Mouse (Mus musculus): ENCODE data around the gene Adcy6. TPM values are rescaled to one million over a fixed set of nuclear protein-coding genes. Genes with fewer than 3 reads are reported as not detected.

Adcy6 gene
- 13.1 TPM for polyA plus RNA-seq (2015; fragmentation: Illumina TruSeq; extraction: RNeasy Lipid Tissue Mini Kit (QIAGEN cat#74804); ENCODE audit: insufficient read depth, low replicate concordance)

GRCm38 (mm10) chr15:98609331-98610130, at the start of gene Adcy6:
Gene Adcy6, minus strand, starts transcription at chr15:98610076.

DNA sequence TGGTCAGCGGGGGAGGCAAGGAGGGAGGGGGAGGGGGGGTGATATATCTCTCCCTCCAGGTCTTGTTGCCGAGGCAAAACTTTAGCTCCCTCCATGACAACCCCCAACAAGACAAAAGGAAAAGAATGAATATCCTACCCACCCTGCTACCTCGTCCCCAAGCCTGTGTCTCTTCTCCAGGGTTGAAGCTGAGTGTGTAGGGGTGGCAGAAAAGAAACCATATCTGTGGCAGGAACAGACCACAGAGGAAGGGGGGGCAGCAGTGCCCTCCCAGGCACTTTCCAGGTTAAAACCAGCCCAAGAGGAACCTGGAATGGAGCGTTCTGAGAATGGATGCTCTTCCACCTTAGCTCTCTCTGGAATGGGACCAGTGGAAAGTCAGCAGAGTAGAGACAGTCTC, 20.7 kb upstream of the Adcy6 start, which contains the start of gene Cacnb3:
TSS of gene Cacnb3 (plus strand) at position 301 of the 400 bp plus-strand sequence.

DNA sequence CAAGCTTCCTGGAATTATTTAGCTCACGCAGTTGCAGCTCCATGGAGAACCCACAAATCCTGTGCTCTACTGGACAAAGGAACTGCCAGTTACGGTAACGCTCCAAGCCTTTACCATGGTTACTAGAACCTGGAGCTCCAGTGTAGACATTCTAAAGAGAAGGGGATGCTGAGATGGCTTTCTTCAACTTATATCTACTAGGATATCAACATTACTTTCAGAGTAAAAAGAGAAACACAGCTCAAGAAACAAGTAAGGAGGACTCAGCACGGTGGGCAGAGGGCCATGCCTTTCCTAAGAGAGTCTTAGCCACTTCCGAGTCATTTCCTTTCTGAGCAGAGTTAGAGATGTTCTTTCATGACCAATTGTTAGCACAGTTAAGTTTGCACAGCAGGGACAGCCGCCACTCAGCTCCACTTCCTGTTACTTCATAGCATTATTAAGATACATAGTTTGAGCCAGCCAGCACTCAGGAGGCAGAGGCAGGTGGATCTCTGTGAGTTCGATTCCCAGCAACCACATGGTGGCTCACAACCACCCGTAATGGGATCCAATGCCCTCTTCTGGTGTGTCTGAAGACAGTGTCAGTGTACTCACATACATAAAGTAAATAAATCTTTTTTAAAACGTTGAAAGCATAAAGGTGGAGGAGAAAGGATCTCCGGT, 38.9 kb downstream of the Adcy6 start, which contains the start of the genes Ccnt1 and 4930415O20Rik:
TSS of gene Ccnt1 (minus strand) at position 51 of the 666 bp plus-strand sequence.
TSS of gene 4930415O20Rik (plus strand) at position 132 of the 666 bp plus-strand sequence.

Other genes starting within 250 kb of the Adcy6 start
- gene Olfr283, start 229.1 kb downstream of the Adcy6 start, polyA plus RNA-seq (2015; fragmentation: Illumina TruSeq; extraction: RNeasy Lipid Tissue Mini Kit (QIAGEN cat#74804); ENCODE audit: insufficient read depth, low replicate concordance) = not detected
- not detected for gene Olfr282, start 178.9 kb downstream of the Adcy6 start, polyA plus RNA-seq (2015; fragmentation: Illumina TruSeq; extraction: RNeasy Lipid Tissue Mini Kit (QIAGEN cat#74804); ENCODE audit: insufficient read depth, low replicate concordance)
- not detected for gene Olfr281, start 157.5 kb downstream of the Adcy6 start, polyA plus RNA-seq (2015; fragmentation: Illumina TruSeq; extraction: RNeasy Lipid Tissue Mini Kit (QIAGEN cat#74804); ENCODE audit: insufficient read depth, low replicate concordance)
- not detected for gene OR5BS1P, start 140.2 kb downstream of the Adcy6 start, polyA plus RNA-seq (2015; fragmentation: Illumina TruSeq; extraction: RNeasy Lipid Tissue Mini Kit (QIAGEN cat#74804); ENCODE audit: insufficient read depth, low replicate concordance)
- gene Lalba, start 127.4 kb downstream of the Adcy6 start, polyA plus RNA-seq (2015; fragmentation: Illumina TruSeq; extraction: RNeasy Lipid Tissue Mini Kit (QIAGEN cat#74804); ENCODE audit: insufficient read depth, low replicate concordance) = 0.81 TPM
- not detected for gene Olfr279, start 117.7 kb downstream of the Adcy6 start, polyA plus RNA-seq (2015; fragmentation: Illumina TruSeq; extraction: RNeasy Lipid Tissue Mini Kit (QIAGEN cat#74804); ENCODE audit: insufficient read depth, low replicate concordance)
- 76.0 TPM for gene Kansl2, start 75.8 kb downstream of the Adcy6 start, polyA plus RNA-seq (2015; fragmentation: Illumina TruSeq; extraction: RNeasy Lipid Tissue Mini Kit (QIAGEN cat#74804); ENCODE audit: insufficient read depth, low replicate concordance)
- 72.8 TPM for gene Ccnt1, start 39.2 kb downstream of the Adcy6 start, polyA plus RNA-seq (2015; fragmentation: Illumina TruSeq; extraction: RNeasy Lipid Tissue Mini Kit (QIAGEN cat#74804); ENCODE audit: insufficient read depth, low replicate concordance)
- not detected for gene 4930415O20Rik, start 39.1 kb downstream of the Adcy6 start, polyA plus RNA-seq (2015; fragmentation: Illumina TruSeq; extraction: RNeasy Lipid Tissue Mini Kit (QIAGEN cat#74804); ENCODE audit: insufficient read depth, low replicate concordance)
- 7.6 TPM for gene Cacnb3, start 20.8 kb upstream of the Adcy6 start, polyA plus RNA-seq (2015; fragmentation: Illumina TruSeq; extraction: RNeasy Lipid Tissue Mini Kit (QIAGEN cat#74804); ENCODE audit: insufficient read depth, low replicate concordance)
- 48.5 TPM for gene Ddx23, start 52.8 kb upstream of the Adcy6 start, polyA plus RNA-seq (2015; fragmentation: Illumina TruSeq; extraction: RNeasy Lipid Tissue Mini Kit (QIAGEN cat#74804); ENCODE audit: insufficient read depth, low replicate concordance)
- gene Rnd1, start 67.4 kb upstream of the Adcy6 start, polyA plus RNA-seq (2015; fragmentation: Illumina TruSeq; extraction: RNeasy Lipid Tissue Mini Kit (QIAGEN cat#74804); ENCODE audit: insufficient read depth, low replicate concordance) = 2.7 TPM
- gene Ccdc65, start 98.1 kb upstream of the Adcy6 start, polyA plus RNA-seq (2015; fragmentation: Illumina TruSeq; extraction: RNeasy Lipid Tissue Mini Kit (QIAGEN cat#74804); ENCODE audit: insufficient read depth, low replicate concordance) = not detected
- 4.8 TPM for gene Fkbp11, start 118.1 kb upstream of the Adcy6 start, polyA plus RNA-seq (2015; fragmentation: Illumina TruSeq; extraction: RNeasy Lipid Tissue Mini Kit (QIAGEN cat#74804); ENCODE audit: insufficient read depth, low replicate concordance)
- gene Arf3, start 153.1 kb upstream of the Adcy6 start, polyA plus RNA-seq (2015; fragmentation: Illumina TruSeq; extraction: RNeasy Lipid Tissue Mini Kit (QIAGEN cat#74804); ENCODE audit: insufficient read depth, low replicate concordance) = 82.2 TPM
- 0.59 TPM for gene Wnt10b, start 168.1 kb upstream of the Adcy6 start, polyA plus RNA-seq (2015; fragmentation: Illumina TruSeq; extraction: RNeasy Lipid Tissue Mini Kit (QIAGEN cat#74804); ENCODE audit: insufficient read depth, low replicate concordance)
- not detected for gene Wnt1, start 179.8 kb upstream of the Adcy6 start, polyA plus RNA-seq (2015; fragmentation: Illumina TruSeq; extraction: RNeasy Lipid Tissue Mini Kit (QIAGEN cat#74804); ENCODE audit: insufficient read depth, low replicate concordance)
- gene Ddn, start 199.4 kb upstream of the Adcy6 start, polyA plus RNA-seq (2015; fragmentation: Illumina TruSeq; extraction: RNeasy Lipid Tissue Mini Kit (QIAGEN cat#74804); ENCODE audit: insufficient read depth, low replicate concordance) = 0.06 TPM
- 104 TPM for gene Prkag1, start 221.4 kb upstream of the Adcy6 start, polyA plus RNA-seq (2015; fragmentation: Illumina TruSeq; extraction: RNeasy Lipid Tissue Mini Kit (QIAGEN cat#74804); ENCODE audit: insufficient read depth, low replicate concordance)